In the genomic region with DNA sequence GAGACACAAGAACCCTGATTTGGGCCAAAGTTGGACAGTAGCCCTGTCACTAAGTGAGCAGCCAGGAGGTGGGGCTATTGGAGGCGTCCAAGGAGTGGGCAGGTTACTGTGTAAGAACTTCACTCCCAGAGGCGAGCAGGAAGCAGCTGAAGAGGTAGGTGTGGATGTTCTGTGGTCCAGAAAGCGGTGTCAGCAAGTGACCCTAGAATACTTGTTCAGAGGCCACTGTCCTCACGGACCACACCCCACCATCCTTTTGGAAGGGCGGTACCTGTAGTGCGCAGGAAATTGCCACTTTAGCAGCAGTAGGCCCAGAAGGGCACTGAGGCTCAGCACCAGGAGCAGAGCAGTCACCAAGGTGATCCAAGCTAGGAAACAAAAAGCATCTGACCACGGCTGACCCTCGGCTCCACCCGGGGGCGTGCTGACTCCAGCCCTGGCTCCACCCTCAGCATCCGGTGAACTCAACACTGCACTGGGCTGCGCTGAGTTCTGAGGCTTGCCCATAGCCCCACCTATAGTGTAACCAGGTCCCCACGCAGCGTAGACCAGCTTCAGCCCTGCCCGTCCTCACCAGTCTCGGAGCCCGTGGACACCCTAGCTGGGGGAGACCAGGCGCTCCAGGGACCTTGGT, we compare ENCODE assay signal across 9 mouse cellular contexts. TPM values are rescaled to one million over a fixed set of nuclear protein-coding genes. Genes with fewer than 3 reads are reported as not detected.
DNase-seq lines count a peak whose midpoint lies in the region; ATAC-seq lines count a peak whose summit lies in the region.
"Had no signal": no experiment of that assay in that cellular context is flagged by ENCODE, and none has a peak within 500 bp of the region (broad histone marks: within the 10 kb centered on the region; RNA-seq: fewer than 3 reads in every experiment).

No protein-coding gene starts in this region.

- peak overlapping the region; percentile 35 for H3K4me3 ChIP-seq in intestine, embryonic 14.5 days (ENCODE audit: low read depth, low read length)
- H3K4me3 ChIP-seq in liver, embryonic 15.5 days (replicated peaks) = peak overlapping the region; percentile 22; the same call in 1 of the 2 replicates
- H3K4me3 ChIP-seq in neural tube, embryonic 14.5 days (ENCODE audit: low read depth, low read length) = peak overlapping the region; percentile 34
- H3K4me3 ChIP-seq: megakaryocyte, embryonic 14.5 days had no signal

- no peaks in the 10 kb centered on the region for H3K27me3 ChIP-seq in intestine, embryonic 14.5 days (replicated peaks; ENCODE audit: control insufficient read depth, insufficient read depth, low read length)
- no peaks in the 10 kb centered on the region for H3K27me3 ChIP-seq in liver, embryonic 15.5 days
- no peaks in the 10 kb centered on the region for H3K27me3 ChIP-seq in neural tube, embryonic 14.5 days (ENCODE audit: control insufficient read depth, insufficient read depth, low read length)
- H3K27me3 ChIP-seq: megakaryocyte, embryonic 14.5 days had no signal

- H3K4me1 ChIP-seq in intestine, embryonic 14.5 days (replicated peaks; ENCODE audit: control insufficient read depth, insufficient read depth, low read length) = peaks cover 12% of the 10 kb centered on the region
- peaks cover 7% of the 10 kb centered on the region for H3K4me1 ChIP-seq in liver, embryonic 15.5 days (replicated peaks)
- H3K4me1 ChIP-seq in neural tube, embryonic 14.5 days (ENCODE audit: control insufficient read depth, insufficient read depth, low read length) = 0 out of 2 replicates have a peak, but pooled peaks cover 6% of the 10 kb centered on the region

- H3K4me2 ChIP-seq in intestine, embryonic 14.5 days (ENCODE audit: low read length) = peak overlapping the region; percentile 85
- peak overlapping the region; percentile 50 for H3K4me2 ChIP-seq in liver, embryonic 15.5 days
- peak overlapping the region; percentile 69 for H3K4me2 ChIP-seq in neural tube, embryonic 14.5 days (ENCODE audit: low read depth, low read length)

- peak overlapping the region; percentile 35 for H3K9ac ChIP-seq in intestine, embryonic 14.5 days (ENCODE audit: low read length)
- H3K9ac ChIP-seq in liver, embryonic 15.5 days = no peak overlapping the region
- H3K9ac ChIP-seq in neural tube, embryonic 14.5 days (replicated peaks; ENCODE audit: low read depth, low read length) = peak overlapping the region; percentile 61

- WGBS in intestine, embryonic 14.5 days = 25% methylated on average over 18 of the region's 18 CpGs
- WGBS in liver, embryonic 15.5 days (ENCODE audit: insufficient replicate concordance) = 53% methylated on average over 18 of the region's 18 CpGs
- 13% methylated on average over 18 of the region's 18 CpGs for WGBS in neural tube, embryonic 14.5 days

- DNase-seq in ES-CJ7 (ENCODE audit: low read depth, low spot score) = peak; percentile 58
- DNase-seq in adrenal gland, postnatal 36 days = peak; percentile 41 to 64
- DNase-seq in gastrocnemius, postnatal 14 days = peak; percentile 57
- peak; percentile 69 for DNase-seq in intestine, embryonic 14.5 days (ENCODE audit: low spot score)
- no peak for DNase-seq in natural killer cell, adult 2 months (ENCODE audit: low spot score in 2 of 2)
- DNase-seq in frontal cortex, postnatal 14 days (ENCODE audit: low spot score in 2 of 2) = no peak

- peak; percentile 82 for ATAC-seq in intestine, embryonic 14.5 days (replicated peaks; ENCODE audit: low FRiP score, low TSS enrichment, low read depth)
- peak; percentile 42; the same call in 1 of the 2 replicates for ATAC-seq in liver, embryonic 15.5 days (ENCODE audit: insufficient read depth)
- ATAC-seq in neural tube, embryonic 14.5 days (ENCODE audit: low read depth) = peak; percentile 89

- intact Hi-C loops in gastrocnemius, postnatal 14 days (cut with DNase I; ENCODE audit: low total_unique reads) = no loop called here

- H3K27ac ChIP-seq in intestine, embryonic 14.5 days (ENCODE audit: low read depth) = no peak overlapping the region
- H3K27ac ChIP-seq in liver, embryonic 15.5 days (replicated peaks) = no peak overlapping the region
- no peak overlapping the region for H3K27ac ChIP-seq in neural tube, embryonic 14.5 days (ENCODE audit: low read depth, low read length)

- H3K36me3 ChIP-seq in intestine, embryonic 14.5 days (ENCODE audit: control insufficient read depth, insufficient read depth, low read length) = no peaks in the 10 kb centered on the region
- H3K36me3 ChIP-seq in liver, embryonic 15.5 days (replicated peaks) = no peaks in the 10 kb centered on the region
- H3K36me3 ChIP-seq in neural tube, embryonic 14.5 days (ENCODE audit: control insufficient read depth, insufficient read depth, low read length) = no peaks in the 10 kb centered on the region

- no peaks in the 10 kb centered on the region for H3K9me3 ChIP-seq in intestine, embryonic 14.5 days (ENCODE audit: control insufficient read depth, low read length)
- H3K9me3 ChIP-seq in liver, embryonic 15.5 days (replicated peaks) = no peaks in the 10 kb centered on the region
- no peaks in the 10 kb centered on the region for H3K9me3 ChIP-seq in neural tube, embryonic 14.5 days (ENCODE audit: control insufficient read depth, low read length)
- H3K9me3 ChIP-seq: megakaryocyte, embryonic 14.5 days had no signal

RNA-seq across cellular contexts. Expression of a gene that starts 8.7 kb away (rescaled TPM):
- 1 to 10 TPM; 7.6 to 8.5 TPM for total RNA-seq in adrenal gland, postnatal 36 days (2021)
- total RNA-seq in gastrocnemius, postnatal 14 days (2021) = 1 to 10 TPM; 4.7 to 6.0 TPM
- polyA plus RNA-seq in intestine, embryonic 14.5 days (2014; fragmentation: Nextera tagmentation; extraction: Ambion mirVana) = 259 and 273 TPM in 2 replicates
- 170 and 187 TPM in 2 replicates for polyA plus RNA-seq in liver, embryonic 15.5 days (2015; fragmentation: Nextera tagmentation; extraction: Ambion mirVana)
- polyA plus RNA-seq in neural tube, embryonic 14.5 days (2014; fragmentation: Nextera tagmentation; extraction: Ambion mirVana) = 13.3 and 24.0 TPM in 2 replicates

RNA-seq across cellular contexts. Expression of a gene that starts 11.4 kb away (rescaled TPM):
- under 1 TPM in 1 of 2 experiments, not detected in 1; 0.13 TPM for total RNA-seq in adrenal gland, postnatal 36 days (2021)
- total RNA-seq in gastrocnemius, postnatal 14 days (2021) = not detected
- 0.31 and 0.46 TPM in 2 replicates for polyA plus RNA-seq in intestine, embryonic 14.5 days (2014; fragmentation: Nextera tagmentation; extraction: Ambion mirVana)
- polyA plus RNA-seq in liver, embryonic 15.5 days (2015; fragmentation: Nextera tagmentation; extraction: Ambion mirVana) = 6.3 and 7.3 TPM in 2 replicates
- 0.12 TPM in 1 of 2 replicates, not detected in the other for polyA plus RNA-seq in neural tube, embryonic 14.5 days (2014; fragmentation: Nextera tagmentation; extraction: Ambion mirVana)

RNA-seq across cellular contexts. Expression of a gene that starts 18.0 kb away (rescaled TPM):
- 100 to 1,000 TPM in 1 of 2 experiments, 10 to 100 TPM in 1; 91.2 to 115 TPM for total RNA-seq in adrenal gland, postnatal 36 days (2021)
- 10 to 100 TPM; 13.9 to 18.8 TPM for total RNA-seq in gastrocnemius, postnatal 14 days (2021)
- polyA plus RNA-seq in intestine, embryonic 14.5 days (2014; fragmentation: Nextera tagmentation; extraction: Ambion mirVana) = 144 and 152 TPM in 2 replicates
- polyA plus RNA-seq in liver, embryonic 15.5 days (2015; fragmentation: Nextera tagmentation; extraction: Ambion mirVana) = 83.4 and 93.5 TPM in 2 replicates
- 20.2 and 39.0 TPM in 2 replicates for polyA plus RNA-seq in neural tube, embryonic 14.5 days (2014; fragmentation: Nextera tagmentation; extraction: Ambion mirVana)

RNA-seq across cellular contexts. Expression of a gene that starts 36.8 kb away (rescaled TPM):
- 10 to 100 TPM; 69.6 to 74.0 TPM for total RNA-seq in adrenal gland, postnatal 36 days (2021)
- total RNA-seq in gastrocnemius, postnatal 14 days (2021) = 10 to 100 TPM; 37.6 to 38.3 TPM
- polyA plus RNA-seq in intestine, embryonic 14.5 days (2014; fragmentation: Nextera tagmentation; extraction: Ambion mirVana) = 106 and 109 TPM in 2 replicates
- 65.5 and 73.5 TPM in 2 replicates for polyA plus RNA-seq in liver, embryonic 15.5 days (2015; fragmentation: Nextera tagmentation; extraction: Ambion mirVana)
- 100 and 103 TPM in 2 replicates for polyA plus RNA-seq in neural tube, embryonic 14.5 days (2014; fragmentation: Nextera tagmentation; extraction: Ambion mirVana)

RNA-seq across cellular contexts. Expression of a gene that starts 36.8 kb away (rescaled TPM):
- 10 to 100 TPM; 20.0 to 21.6 TPM for total RNA-seq in adrenal gland, postnatal 36 days (2021)
- 1 to 10 TPM; 5.6 to 7.1 TPM for total RNA-seq in gastrocnemius, postnatal 14 days (2021)
- 12.1 and 13.2 TPM in 2 replicates for polyA plus RNA-seq in intestine, embryonic 14.5 days (2014; fragmentation: Nextera tagmentation; extraction: Ambion mirVana)
- 2.4 and 2.5 TPM in 2 replicates for polyA plus RNA-seq in liver, embryonic 15.5 days (2015; fragmentation: Nextera tagmentation; extraction: Ambion mirVana)
- 13.7 and 14.5 TPM in 2 replicates for polyA plus RNA-seq in neural tube, embryonic 14.5 days (2014; fragmentation: Nextera tagmentation; extraction: Ambion mirVana)

Comparison
In these comparisons a context has a peak if more than half of its experiments do, and no peak if none do; other contexts are left out.
1. DNase-seq: peak in ES-CJ7 (single experiment), adrenal gland, postnatal 36 days (2 of 2), gastrocnemius, postnatal 14 days (single experiment) and intestine, embryonic 14.5 days (single experiment); none in natural killer cell, adult 2 months (0 of 2) and frontal cortex, postnatal 14 days (0 of 2).
2. Peak in every context shown above with its lines, with median percentiles within 50 percentile points of each other: ATAC-seq, H3K4me2 ChIP-seq and H3K4me3 ChIP-seq.